23 mouse cellular contexts compared by ENCODE assay signal in genomic region chr19:40275401-40276188, GRCm38 (mm10). TPM values are rescaled to one million over a fixed set of nuclear protein-coding genes. Genes with fewer than 3 reads are reported as not detected.
DNase-seq lines count a peak whose midpoint lies in the region; ATAC-seq and TF ChIP-seq lines count a peak whose summit lies in the region.
"Had no signal": no experiment of that assay in that cellular context is flagged by ENCODE, and none has a peak within 500 bp of the region (broad histone marks: within the 10 kb centered on the region; RNA-seq: fewer than 3 reads in every experiment).

No protein-coding gene starts in this region.

- no peak for ATAC-seq in kidney, embryonic 16.5 days (ENCODE audit: low FRiP score, low TSS enrichment)
- ATAC-seq: forebrain, embryonic 14.5 days; inflammation-experienced regulatory T-cells, adult 6 months; midbrain, embryonic 16.5 days had no signal

- H3K27me3 ChIP-seq in kidney, embryonic 16.5 days (ENCODE audit: insufficient read depth, low read length): peaks cover 5% of the 10 kb centered on the region; the same call in 1 of the 2 replicates

- no peak overlapping the region for H3K4me2 ChIP-seq in kidney, embryonic 16.5 days (replicated peaks; ENCODE audit: low read depth, low read length)
- H3K4me2 ChIP-seq: hindbrain, embryonic 14.5 days; limb, embryonic 15.5 days; liver, embryonic 15.5 days had no signal

- DNase-seq in gastrocnemius, adult 2 months: no peak
- no peak for DNase-seq in gastrocnemius, adult 8-10 months (ENCODE audit: low spot score in 2 of 2)
- peak; percentile 29 to 43 for DNase-seq in kidney, adult 8-10 months
- peak; percentile 83 for DNase-seq in ZHBTc4 (ENCODE audit: low read depth, low spot score)
- DNase-seq in kidney, postnatal 36 days: peak; percentile 37 to 49
- no peak for DNase-seq in spleen, postnatal 36 days (ENCODE audit: low spot score in 2 of 2)
- no peak for DNase-seq in urinary bladder, postnatal 14 days (ENCODE audit: low spot score)
- DNase-seq: adrenal gland, postnatal 25 days; cerebellum, adult 8-10 months; gastrocnemius, postnatal 14 days; heart, postnatal 4 days; left cerebral cortex, postnatal 4 days; right cerebral cortex, adult 18-20 months had no signal

- no peak overlapping the region for H3K9ac ChIP-seq in kidney, embryonic 16.5 days (replicated peaks; ENCODE audit: low read length)
- H3K9ac ChIP-seq: hindbrain, embryonic 14.5 days; limb, embryonic 15.5 days; liver, embryonic 15.5 days had no signal

- peaks cover 2% of the 10 kb centered on the region for H3K4me1 ChIP-seq in kidney, embryonic 16.5 days (ENCODE audit: insufficient read depth, low read length)

- no peak overlapping the region for H3K4me3 ChIP-seq in gastrocnemius, adult 2 months
- no peak overlapping the region for H3K4me3 ChIP-seq in kidney, embryonic 16.5 days (ENCODE audit: low read length)
- H3K4me3 ChIP-seq: limb, embryonic 15.5 days; liver, embryonic 15.5 days; midbrain, embryonic 10.5 days; myocyte had no signal

- WGBS in kidney, embryonic 16.5 days: 83% methylated on average over 14 of the region's 14 CpGs

- intact Hi-C loops in gastrocnemius, adult 2 months (cut with DNase I): no loop called here

- peaks cover 4% of the 10 kb centered on the region for H3K9me3 ChIP-seq in kidney, embryonic 16.5 days (ENCODE audit: low read length)
- H3K9me3 ChIP-seq: limb, embryonic 15.5 days; liver, embryonic 15.5 days; midbrain, embryonic 10.5 days had no signal

- H3K36me3 ChIP-seq in kidney, embryonic 16.5 days (ENCODE audit: insufficient read depth, low read length): no peaks in the 10 kb centered on the region
- H3K36me3 ChIP-seq: limb, embryonic 15.5 days; liver, embryonic 15.5 days; midbrain, embryonic 10.5 days had no signal

- H3K27ac ChIP-seq in gastrocnemius, adult 2 months: 0 out of 2 replicates have a peak overlapping the region, but pooled peaks have one; percentile 16
- no peak overlapping the region for H3K27ac ChIP-seq in kidney, embryonic 16.5 days (ENCODE audit: low read length)
- H3K27ac ChIP-seq: hindbrain, embryonic 14.5 days; limb, embryonic 15.5 days; liver, embryonic 15.5 days; midbrain, embryonic 10.5 days had no signal

- no peak for TF ChIP-seq CTCF in gastrocnemius, adult 2 months (IDR thresholded peaks at IDR 0.05)

RNA-seq across cellular contexts. Expression of gene Pdlim1, which starts 4.0 kb away (rescaled TPM):
- total RNA-seq in gastrocnemius, adult 2 months (2021): 100 to 1,000 TPM in 1 of 2 experiments, 10 to 100 TPM in 1; 70.8 to 292 TPM
- 10 to 100 TPM; 81.4 to 93.4 (median 89.9) TPM for total RNA-seq in gastrocnemius, adult 8-10 months (2022)
- 37.9 and 39.5 TPM in 2 replicates for polyA plus RNA-seq in kidney, embryonic 16.5 days (2015; fragmentation: Nextera tagmentation; extraction: Ambion mirVana)
- total RNA-seq: MEL had no signal

Comparison
In these comparisons a context has a peak if more than half of its experiments do, and no peak if none do; other contexts are left out.
1. DNase-seq: peak in kidney, adult 8-10 months (2 of 2), ZHBTc4 (single experiment) and kidney, postnatal 36 days (2 of 2); none in gastrocnemius, adult 2 months (single experiment), gastrocnemius, adult 8-10 months (0 of 2), spleen, postnatal 36 days (0 of 2) and urinary bladder, postnatal 14 days (single experiment).